Comparison of ENCODE assay signal across 23 mouse cellular contexts in the genomic region with DNA sequence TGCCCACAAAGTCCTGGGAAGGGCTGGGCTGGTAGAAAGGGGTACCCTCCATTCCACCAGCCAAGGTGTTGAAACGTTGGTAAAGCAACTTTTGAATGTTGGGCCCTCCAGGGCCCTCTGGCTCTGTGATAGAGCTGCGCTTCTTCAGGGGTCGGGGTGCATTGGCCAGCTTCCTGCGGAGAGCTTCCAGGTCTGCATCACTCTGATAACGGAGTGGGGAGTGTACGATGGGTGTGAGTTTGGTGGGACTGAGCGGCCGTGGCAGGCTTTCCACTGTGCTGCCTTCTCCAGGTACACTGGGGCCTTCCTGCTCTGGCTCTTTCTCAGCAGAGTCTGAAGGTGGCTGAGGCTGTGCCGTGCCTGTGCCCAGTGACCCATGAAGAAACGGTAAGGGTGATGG. TPM values are rescaled to one million over a fixed set of nuclear protein-coding genes. Genes with fewer than 3 reads are reported as not detected.
DNase-seq lines count a peak whose midpoint lies in the region; ATAC-seq and TF ChIP-seq lines count a peak whose summit lies in the region.
"Had no signal": no experiment of that assay in that cellular context is flagged by ENCODE, and none has a peak within 500 bp of the region (broad histone marks: within the 10 kb centered on the region; RNA-seq: fewer than 3 reads in every experiment).

No protein-coding gene starts in this region.

- H3K27ac ChIP-seq in stomach, embryonic 15.5 days, result no peak overlapping the region
- H3K27ac ChIP-seq in stomach, postnatal 0 days (replicated peaks), result no peak overlapping the region
- peak overlapping the region; percentile 57 for H3K27ac ChIP-seq in liver, embryonic 16.5 days (ENCODE audit: low read length)
- H3K27ac ChIP-seq in forebrain, embryonic 14.5 days (ENCODE audit: low read depth, low read length), result no peak overlapping the region
- H3K27ac ChIP-seq: embryonic facial prominence, embryonic 15.5 days; heart, embryonic 15.5 days; hindbrain, embryonic 13.5 days; limb, embryonic 10.5 days; midbrain, embryonic 15.5 days; neural tube, embryonic 13.5 days had no signal

- TF ChIP-seq CTCF in stomach, postnatal 0 days (IDR thresholded peaks at IDR 0.05; ENCODE audit: low read depth), result no peak

- WGBS in stomach, embryonic 15.5 days, result 92% methylated on average over 10 of the region's 10 CpGs
- 87% methylated on average over 10 of the region's 10 CpGs for WGBS in stomach, postnatal 0 days
- 37% methylated on average over 10 of the region's 10 CpGs for WGBS in liver, embryonic 16.5 days (ENCODE audit: insufficient replicate concordance)
- WGBS in forebrain, embryonic 14.5 days, result 87% methylated on average over 10 of the region's 10 CpGs

- H3K4me2 ChIP-seq in stomach, embryonic 15.5 days, result no peak overlapping the region
- H3K4me2 ChIP-seq in stomach, postnatal 0 days (replicated peaks; ENCODE audit: low read depth), result no peak overlapping the region
- peak overlapping the region; percentile 47 for H3K4me2 ChIP-seq in liver, embryonic 16.5 days (ENCODE audit: low read depth, low read length)
- no peak overlapping the region for H3K4me2 ChIP-seq in forebrain, embryonic 14.5 days (ENCODE audit: low read length)
- H3K4me2 ChIP-seq: embryonic facial prominence, embryonic 15.5 days; heart, embryonic 15.5 days; hindbrain, embryonic 13.5 days; midbrain, embryonic 15.5 days; neural tube, embryonic 13.5 days had no signal

- no peak for DNase-seq in stomach, postnatal 0 days (ENCODE audit: low spot score)
- DNase-seq in liver, result peak; percentile 82
- no peak for DNase-seq in layer of hippocampus, postnatal 36 days
- no peak for DNase-seq in forebrain, embryonic 14.5 days (ENCODE audit: low spot score)
- DNase-seq in right cerebral cortex, postnatal 4 days, result no peak
- DNase-seq: adrenal gland, adult 8-10 months; cerebellum, adult 11 months; cerebellum, adult 9-11 months; gastrocnemius, postnatal 36 days; heart, postnatal 36 days; kidney, adult 2 months; kidney, postnatal 10 days; lung, postnatal 10 days; thymus, adult 18-20 months; thymus, postnatal 4 days had no signal

- H3K4me1 ChIP-seq in stomach, embryonic 15.5 days, result no peaks in the 10 kb centered on the region
- no peaks in the 10 kb centered on the region for H3K4me1 ChIP-seq in stomach, postnatal 0 days (replicated peaks; ENCODE audit: control insufficient read depth, insufficient read depth)
- H3K4me1 ChIP-seq in liver, embryonic 16.5 days (ENCODE audit: control insufficient read depth, low read depth, low read length), result peaks cover 33% of the 10 kb centered on the region
- no peaks in the 10 kb centered on the region for H3K4me1 ChIP-seq in forebrain, embryonic 14.5 days (ENCODE audit: control insufficient read depth, insufficient read depth, low read length)
- H3K4me1 ChIP-seq: embryonic facial prominence, embryonic 15.5 days; heart, embryonic 15.5 days; hindbrain, embryonic 13.5 days; limb, embryonic 10.5 days; midbrain, embryonic 15.5 days had no signal

- TF ChIP-seq EP300 in stomach, postnatal 0 days (optimal IDR thresholded peaks at IDR 0.05), result no peak

- no peak overlapping the region for H3K9ac ChIP-seq in stomach, embryonic 15.5 days
- H3K9ac ChIP-seq in stomach, postnatal 0 days (ENCODE audit: low read length), result no peak overlapping the region
- peak overlapping the region; percentile 44 for H3K9ac ChIP-seq in liver, embryonic 16.5 days (ENCODE audit: low read depth, low read length)
- no peak overlapping the region for H3K9ac ChIP-seq in forebrain, embryonic 14.5 days (ENCODE audit: low read length)
- H3K9ac ChIP-seq: embryonic facial prominence, embryonic 15.5 days; heart, embryonic 15.5 days; hindbrain, embryonic 13.5 days; midbrain, embryonic 15.5 days; neural tube, embryonic 13.5 days had no signal

- peak; percentile 73 for ATAC-seq in stomach, embryonic 15.5 days (ENCODE audit: insufficient read depth, low FRiP score, low read depth)
- no peak for ATAC-seq in stomach, postnatal 0 days (ENCODE audit: low FRiP score, low TSS enrichment)
- ATAC-seq in liver, embryonic 16.5 days (ENCODE audit: low read depth), result peak; percentile 90
- no peak for ATAC-seq in forebrain, embryonic 14.5 days
- ATAC-seq: midbrain, embryonic 15.5 days had no signal

- peaks cover 69% of the 10 kb centered on the region for H3K36me3 ChIP-seq in stomach, embryonic 15.5 days
- H3K36me3 ChIP-seq in stomach, postnatal 0 days (ENCODE audit: control insufficient read depth, insufficient read depth, low read length), result peaks cover 42% of the 10 kb centered on the region
- H3K36me3 ChIP-seq in liver, embryonic 16.5 days (ENCODE audit: control insufficient read depth, insufficient read depth), result peaks cover 16% of the 10 kb centered on the region
- H3K36me3 ChIP-seq in forebrain, embryonic 14.5 days (ENCODE audit: control insufficient read depth, insufficient read depth, low read length), result peaks cover 50% of the 10 kb centered on the region

- H3K9me3 ChIP-seq in stomach, embryonic 15.5 days, result no peaks in the 10 kb centered on the region
- H3K9me3 ChIP-seq in stomach, postnatal 0 days (ENCODE audit: control insufficient read depth, low read length), result no peaks in the 10 kb centered on the region
- H3K9me3 ChIP-seq in liver, embryonic 16.5 days (replicated peaks; ENCODE audit: control insufficient read depth, low read length), result no peaks in the 10 kb centered on the region
- no peaks in the 10 kb centered on the region for H3K9me3 ChIP-seq in forebrain, embryonic 14.5 days (replicated peaks; ENCODE audit: control insufficient read depth, low read length)
- H3K9me3 ChIP-seq: embryonic facial prominence, embryonic 15.5 days; heart, embryonic 15.5 days; hindbrain, embryonic 13.5 days; limb, embryonic 10.5 days; midbrain, embryonic 15.5 days; neural tube, embryonic 13.5 days had no signal

- H3K4me3 ChIP-seq in stomach, embryonic 15.5 days (replicated peaks), result no peak overlapping the region
- no peak overlapping the region for H3K4me3 ChIP-seq in stomach, postnatal 0 days (ENCODE audit: low read depth, low read length)
- peak overlapping the region; percentile 34 for H3K4me3 ChIP-seq in liver, embryonic 16.5 days (ENCODE audit: low read depth, low read length)
- H3K4me3 ChIP-seq in forebrain, embryonic 14.5 days (ENCODE audit: low read depth, low read length), result no peak overlapping the region
- H3K4me3 ChIP-seq: embryonic facial prominence, embryonic 15.5 days; heart, embryonic 15.5 days; hindbrain, embryonic 13.5 days; limb, embryonic 10.5 days; midbrain, embryonic 15.5 days; neural tube, embryonic 13.5 days had no signal

- no peaks in the 10 kb centered on the region for H3K27me3 ChIP-seq in stomach, embryonic 15.5 days (replicated peaks)
- no peaks in the 10 kb centered on the region for H3K27me3 ChIP-seq in stomach, postnatal 0 days (ENCODE audit: control insufficient read depth, insufficient read depth, low read length)
- no peaks in the 10 kb centered on the region for H3K27me3 ChIP-seq in liver, embryonic 16.5 days (ENCODE audit: control insufficient read depth, insufficient read depth, low read depth, low read length)
- H3K27me3 ChIP-seq in forebrain, embryonic 14.5 days (replicated peaks; ENCODE audit: control insufficient read depth, insufficient read depth, low read length), result no peaks in the 10 kb centered on the region
- H3K27me3 ChIP-seq: embryonic facial prominence, embryonic 15.5 days; heart, embryonic 15.5 days; hindbrain, embryonic 13.5 days; midbrain, embryonic 15.5 days; neural tube, embryonic 13.5 days had no signal

RNA-seq across cellular contexts. Expression of gene Zfyve21, which starts 19.5 kb away (rescaled TPM):
- 134 and 140 TPM in 2 replicates for polyA plus RNA-seq in stomach, embryonic 15.5 days (2015; fragmentation: Nextera tagmentation; extraction: Ambion mirVana)
- 72.0 and 72.4 TPM in 2 replicates for polyA plus RNA-seq in stomach, postnatal 0 days (2015; fragmentation: Nextera tagmentation; extraction: Ambion mirVana)
- polyA plus RNA-seq in liver, embryonic 16.5 days (2015; fragmentation: Nextera tagmentation; extraction: Ambion mirVana), result 70.7 and 76.8 TPM in 2 replicates
- 10 to 100 TPM; 20.8 to 25.4 TPM for total RNA-seq in layer of hippocampus, postnatal 36 days (2021)
- 43.0 and 45.0 TPM in 2 replicates for polyA plus RNA-seq in forebrain, embryonic 14.5 days (2014; fragmentation: Nextera tagmentation; extraction: Ambion mirVana)

RNA-seq across cellular contexts. Expression of gene Xrcc3, which starts 19.8 kb away (rescaled TPM):
- polyA plus RNA-seq in stomach, embryonic 15.5 days (2015; fragmentation: Nextera tagmentation; extraction: Ambion mirVana), result 7.2 and 8.5 TPM in 2 replicates
- 1.8 and 3.2 TPM in 2 replicates for polyA plus RNA-seq in stomach, postnatal 0 days (2015; fragmentation: Nextera tagmentation; extraction: Ambion mirVana)
- 3.5 and 5.0 TPM in 2 replicates for polyA plus RNA-seq in liver, embryonic 16.5 days (2015; fragmentation: Nextera tagmentation; extraction: Ambion mirVana)
- total RNA-seq in layer of hippocampus, postnatal 36 days (2021), result 1 to 10 TPM; 3.4 to 4.5 TPM
- 3.0 and 3.7 TPM in 2 replicates for polyA plus RNA-seq in forebrain, embryonic 14.5 days (2014; fragmentation: Nextera tagmentation; extraction: Ambion mirVana)

Comparison
In these comparisons a context has a peak if more than half of its experiments do, and no peak if none do; other contexts are left out.
1. ATAC-seq: peak in stomach, embryonic 15.5 days (single experiment) and liver, embryonic 16.5 days (single experiment); none in stomach, postnatal 0 days (single experiment) and forebrain, embryonic 14.5 days (single experiment).